Mouse (Mus musculus): Measurements from ENCODE around the gene Camkmt.

The Camkmt gene

GRCm38 (mm10) chr17:85170541-85171255 lies 80.3 kb downstream of the Camkmt start:
- DNase-seq (ENCODE audit: low spot score), result no peak

GRCm38 (mm10) chr17:85171951-85172350 lies 81.6 kb downstream of the Camkmt start:
- peak; percentile 50 for DNase-seq (ENCODE audit: low spot score)

- peak; percentile 34 for DNase-seq (ENCODE audit: low spot score)
These were observed 86.9 kb downstream of the Camkmt start for GRCm38 (mm10) chr17:85177231-85177630.

GRCm38 (mm10) chr17:85180471-85181060 lies 90.2 kb downstream of the Camkmt start:
- peak; percentile 36 for DNase-seq (ENCODE audit: low spot score)

- peak; percentile 96 for DNase-seq (ENCODE audit: low spot score)
These were observed 99.1 kb downstream of the Camkmt start for GRCm38 (mm10) chr17:85189227-85190127.

- DNase-seq (ENCODE audit: low spot score), result peak; percentile 17
These were observed 99.7 kb downstream of the Camkmt start for GRCm38 (mm10) chr17:85190128-85190435.

GRCm38 (mm10) chr17:85193294-85193693 lies 102.9 kb downstream of the Camkmt start:
- peak; percentile 29 for DNase-seq (ENCODE audit: low spot score)

- no peak for DNase-seq (ENCODE audit: low spot score)
These were observed 108.4 kb downstream of the Camkmt start for GRCm38 (mm10) chr17:85198781-85199180.

GRCm38 (mm10) chr17:85199321-85199720 lies 109.0 kb downstream of the Camkmt start:
- no peak for DNase-seq (ENCODE audit: low spot score)

- DNase-seq (ENCODE audit: low spot score), result no peak
These were observed 127.7 kb downstream of the Camkmt start for GRCm38 (mm10) chr17:85218054-85218453.

- DNase-seq (ENCODE audit: low spot score), result no peak
These were observed 151.8 kb downstream of the Camkmt start for GRCm38 (mm10) chr17:85242109-85242508.

- DNase-seq (ENCODE audit: low spot score), result no peak
These were observed 158.6 kb downstream of the Camkmt start for GRCm38 (mm10) chr17:85248962-85249361.

- no peak for DNase-seq (ENCODE audit: low spot score)
These were observed 159.4 kb downstream of the Camkmt start for GRCm38 (mm10) chr17:85249744-85250143.

- DNase-seq (ENCODE audit: low spot score), result peak; percentile 61
These were observed 166.6 kb downstream of the Camkmt start for GRCm38 (mm10) chr17:85256930-85257329.

- DNase-seq (ENCODE audit: low spot score), result no peak
These were observed 167.0 kb downstream of the Camkmt start for GRCm38 (mm10) chr17:85257348-85257747.

GRCm38 (mm10) chr17:85258703-85259341 lies 168.5 kb downstream of the Camkmt start:
- no peak for DNase-seq (ENCODE audit: low spot score)

GRCm38 (mm10) chr17:85266831-85267422 lies 176.6 kb downstream of the Camkmt start:
- no peak for DNase-seq (ENCODE audit: low spot score)

GRCm38 (mm10) chr17:85271466-85272175 lies 181.3 kb downstream of the Camkmt start:
- DNase-seq (ENCODE audit: low spot score), result peak; percentile 55

- DNase-seq (ENCODE audit: low spot score), result no peak
These were observed 189.4 kb downstream of the Camkmt start for GRCm38 (mm10) chr17:85279720-85280119.

GRCm38 (mm10) chr17:85282447-85282846 lies 192.1 kb downstream of the Camkmt start:
- DNase-seq (ENCODE audit: low spot score), result no peak

- DNase-seq (ENCODE audit: low spot score), result no peak
These were observed 200.8 kb downstream of the Camkmt start for GRCm38 (mm10) chr17:85291154-85291553.
